Mouse (Mus musculus) adrenal gland, adult 8-10 months (tissue): ENCODE results near the gene Sirt2. TPM values are rescaled to one million over a fixed set of nuclear protein-coding genes. Genes with fewer than 3 reads are reported as not detected.

Source experiments
- DNase-seq: peaks from one replicate; pipeline ENCODE4 v3.0.0; 2022
- total RNA-seq, 4 experiments: library from RNA; stranded (reverse); gene quantifications; 2 replicates each; pipeline ENCODE4 v1.2.4; 2022

Sirt2 gene
- total RNA-seq, 4 experiments from 2014 or later = 73.9 to 96.2 (median 84.3) TPM

GRCm38 (mm10) chr7:28799994-28800393, 33.5 kb downstream of the Sirt2 start:
- no peak for DNase-seq

- DNase-seq = no peak
Measured at GRCm38 (mm10) chr7:28801451-28801850, 34.9 kb downstream of the Sirt2 start.

- DNase-seq = no peak
Measured at GRCm38 (mm10) chr7:28801901-28802670, 35.6 kb downstream of the Sirt2 start.

GRCm38 (mm10) chr7:28802846-28803588, 36.5 kb downstream of the Sirt2 start:
- no peak for DNase-seq

GRCm38 (mm10) chr7:28803756-28804155, 37.2 kb downstream of the Sirt2 start:
- no peak for DNase-seq

- DNase-seq = no peak
Measured at GRCm38 (mm10) chr7:28806869-28807268, 40.3 kb downstream of the Sirt2 start.

GRCm38 (mm10) chr7:28807641-28808220, 41.2 kb downstream of the Sirt2 start:
- DNase-seq = peak; percentile 63

GRCm38 (mm10) chr7:28808221-28808941, 41.8 kb downstream of the Sirt2 start, which contains the start of gene Hnrnpl:
Gene Hnrnpl, plus strand, starts transcription at chr7:28808541.
- DNase-seq = no peak

- peak; percentile 93 for DNase-seq
Measured at GRCm38 (mm10) chr7:28808957-28809393, 42.4 kb downstream of the Sirt2 start.

GRCm38 (mm10) chr7:28809401-28810089, 43.0 kb downstream of the Sirt2 start:
- DNase-seq = peak; percentile 54

GRCm38 (mm10) chr7:28810107-28811066, 43.9 kb downstream of the Sirt2 start:
- peak; percentile 99 for DNase-seq

GRCm38 (mm10) chr7:28811228-28811627, 44.7 kb downstream of the Sirt2 start:
- peak; percentile 89 for DNase-seq

GRCm38 (mm10) chr7:28811640-28812275, 45.2 kb downstream of the Sirt2 start:
- no peak for DNase-seq

- DNase-seq = no peak
Measured at GRCm38 (mm10) chr7:28812436-28812835, 45.9 kb downstream of the Sirt2 start.

- DNase-seq = no peak
Measured at GRCm38 (mm10) chr7:28812949-28813348, 46.4 kb downstream of the Sirt2 start.

GRCm38 (mm10) chr7:28814306-28815034, 47.9 kb downstream of the Sirt2 start:
- DNase-seq = no peak

GRCm38 (mm10) chr7:28815230-28815629, 48.7 kb downstream of the Sirt2 start:
- no peak for DNase-seq

- DNase-seq = no peak
Measured at GRCm38 (mm10) chr7:28816201-28816600, 49.7 kb downstream of the Sirt2 start.

GRCm38 (mm10) chr7:28816920-28817319, 50.4 kb downstream of the Sirt2 start:
- no peak for DNase-seq
